Mouse (Mus musculus) left cerebral cortex, postnatal 36 days (tissue): Measurements from ENCODE around the gene Drc3. TPM values are rescaled to one million over a fixed set of nuclear protein-coding genes. Genes with fewer than 3 reads are reported as not detected.
A peak's percentile ranks its signal among the peaks of the same experiment; 100 is the strongest.

ENCODE experiments used
- DNase-seq, 2 experiments: peaks; one replicate each; pipeline ENCODE4 v3.0.0; 2021 to 2022; ENCODE audit warnings: low spot score in 2 of 2, mixed read lengths in 1 of 2
- intact Hi-C: fragments of 180-260 bp; cut with DNase I; formaldehyde crosslinking; loops from one replicate; pipeline ENCODE4 v1.15.1; 2025
- total RNA-seq, 2 experiments: library from RNA; stranded (reverse); gene quantifications; 2 replicates each; pipeline ENCODE4 v1.2.3; 2021

Drc3 gene
- total RNA-seq, 2 experiments from 2014 or later = 9.6 to 12.3 TPM

DNA sequence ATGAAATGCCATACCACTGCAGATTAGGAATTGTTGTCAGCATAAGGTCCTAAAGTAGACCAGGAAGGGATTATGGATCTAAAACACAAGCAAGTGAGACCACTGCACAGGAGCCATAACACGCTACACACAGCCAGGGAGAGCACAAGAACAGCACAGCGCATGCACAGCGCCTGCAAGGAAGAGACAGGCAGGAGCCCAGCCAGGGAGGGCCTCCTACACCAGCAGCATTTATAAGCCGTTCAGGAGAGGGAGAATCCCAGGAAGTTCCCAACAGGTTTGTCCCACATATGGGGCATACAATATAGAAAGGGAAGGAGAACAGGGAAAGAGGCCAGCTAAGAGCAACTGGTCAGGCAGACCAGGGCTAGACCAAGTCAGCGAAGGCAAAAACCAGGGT, 19.7 kb upstream of the Drc3 start:
- intact Hi-C loops = no loop called here
- peak in 1 of 2 experiments; percentile 32 for DNase-seq

DNA sequence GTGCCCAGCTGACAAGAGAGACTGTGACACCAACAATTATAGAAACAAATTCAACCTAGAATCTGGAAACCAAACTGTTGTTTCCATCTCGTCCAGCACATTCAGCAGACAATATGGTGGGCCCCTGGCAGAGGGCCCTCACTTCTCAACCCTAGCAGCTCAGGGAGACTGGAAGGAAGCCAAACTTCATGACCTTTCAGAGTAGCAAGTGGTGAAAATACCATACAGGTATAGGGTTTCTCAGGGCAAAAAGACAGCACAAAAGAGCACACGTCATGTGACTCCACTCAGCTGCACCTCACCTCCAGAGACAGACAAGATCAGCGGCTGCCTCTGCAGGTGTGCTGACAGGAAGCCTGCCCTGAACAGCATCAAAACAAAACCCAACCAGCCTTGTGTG, 19.0 kb upstream of the Drc3 start:
- intact Hi-C loops = no loop called here
- DNase-seq = no peak

- DNase-seq = peak in 1 of 2 experiments; percentile 31
- intact Hi-C loops = loop anchor here (5.0 kb wide), 1 partner anchor 33 kb away; no protein-coding TSS in a partner anchor
Measured at GRCm38 (mm10) chr11:60335771-60336170, 17.4 kb upstream of the Drc3 start.

DNA sequence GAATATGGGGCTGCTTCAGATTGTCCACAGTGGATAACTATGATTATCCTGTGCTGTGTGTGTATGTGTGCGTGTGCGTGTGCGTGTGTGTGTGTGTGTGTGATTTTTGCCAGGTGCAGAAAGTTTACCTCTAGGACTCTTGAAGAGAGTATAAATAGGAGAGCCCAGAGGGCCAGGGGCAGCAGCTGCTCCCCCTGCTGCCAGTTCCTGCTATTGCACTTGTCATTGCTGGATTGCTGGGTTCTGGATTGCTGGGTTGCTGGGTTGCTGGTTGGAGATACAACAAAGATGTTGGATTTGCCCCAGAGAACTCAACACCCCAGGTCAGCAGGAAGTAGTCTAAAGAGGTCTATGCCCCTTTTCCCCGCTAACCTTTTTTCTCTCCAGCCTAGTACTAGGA, 14.8 kb upstream of the Drc3 start:
- no peak for DNase-seq
- intact Hi-C loops = loop anchor here (5.0 kb wide), 1 partner anchor 36 kb away; no protein-coding TSS in a partner anchor

DNA sequence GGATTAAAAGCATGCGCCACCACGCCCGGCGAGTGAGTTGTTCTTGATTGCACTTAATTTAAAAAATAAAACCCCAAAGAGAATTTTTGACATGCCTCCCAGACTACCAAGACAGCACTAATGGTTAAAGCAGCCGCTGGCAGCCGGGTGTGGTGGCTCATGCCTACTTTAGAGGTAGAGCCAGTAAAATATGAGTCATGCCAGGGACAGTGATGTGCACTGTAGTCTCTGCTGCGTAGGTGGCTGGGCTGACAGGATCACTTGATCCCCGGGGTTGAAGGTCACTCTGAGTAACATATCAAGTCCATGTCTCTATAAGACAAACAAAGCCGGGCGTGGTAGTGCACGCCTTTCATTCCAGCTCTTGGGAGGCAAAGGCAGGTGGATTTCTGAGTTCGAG, 13.8 kb upstream of the Drc3 start:
- intact Hi-C loops = loop anchor here (5.0 kb wide), 1 partner anchor 37 kb away; no protein-coding TSS in a partner anchor
- DNase-seq = no peak

- intact Hi-C loops = no loop called here
- DNase-seq = no peak
Measured at GRCm38 (mm10) chr11:60345868-60346267, 7.3 kb upstream of the Drc3 start.

DNA sequence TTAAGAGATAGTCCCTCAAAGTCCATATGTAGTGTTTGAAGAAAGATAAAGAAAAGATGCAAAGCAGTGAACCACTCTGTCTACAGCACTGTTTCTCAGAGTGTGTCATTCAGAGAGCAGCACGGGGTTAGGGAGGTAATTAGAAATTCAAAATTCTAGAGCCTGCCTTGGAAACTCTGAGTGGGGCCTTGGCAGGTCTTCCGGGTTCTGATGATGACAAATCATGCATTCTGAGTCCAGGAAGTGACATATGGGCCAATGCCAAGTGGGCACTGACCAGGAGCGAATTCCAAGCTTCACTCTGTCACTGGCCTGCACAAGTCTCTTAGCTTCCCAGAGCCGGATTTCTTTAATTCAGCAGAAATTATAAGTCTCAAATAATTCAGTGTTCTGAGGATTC, 6.6 kb upstream of the Drc3 start:
- no peak for DNase-seq
- intact Hi-C loops = no loop called here

GRCm38 (mm10) chr11:60351388-60351787, 1.7 kb upstream of the Drc3 start:
- no peak for DNase-seq
- intact Hi-C loops = loop anchor here (5.0 kb wide), 1 partner anchor 49 kb away; no protein-coding TSS in a partner anchor

- DNase-seq = peak; percentile 56 to 70
- intact Hi-C loops = loop anchor here (2.0 to 5.0 kb wide), 2 partner anchors 50 to 65 kb away; partner anchors contain the start of gene Gid4
Measured at GRCm38 (mm10) chr11:60351925-60352371, 1.2 kb upstream of the Drc3 start.

GRCm38 (mm10) chr11:60355952-60356351, 2.8 kb downstream of the Drc3 start:
- intact Hi-C loops = no loop called here
- DNase-seq = no peak

DNA sequence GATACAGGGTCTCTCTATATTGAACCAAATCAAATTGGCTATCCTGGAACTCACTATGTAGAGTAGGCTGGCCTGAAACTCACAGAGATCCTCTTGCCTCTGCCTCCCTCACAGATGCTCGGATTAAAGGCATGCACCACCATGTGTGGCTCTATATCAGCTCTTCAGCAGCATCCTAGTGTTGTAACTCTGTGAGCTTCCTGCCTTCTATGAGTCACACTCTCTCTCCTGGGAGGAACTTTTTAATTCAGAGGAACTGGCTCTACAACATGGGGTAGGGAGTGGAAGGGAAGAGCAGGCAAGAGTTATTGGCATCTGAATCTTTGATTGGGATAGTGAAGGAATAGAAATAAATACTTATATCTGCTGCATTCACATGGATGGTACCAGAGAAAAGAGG, 4.0 kb downstream of the Drc3 start:
- intact Hi-C loops = no loop called here

GRCm38 (mm10) chr11:60358548-60358947, 5.4 kb downstream of the Drc3 start:
- intact Hi-C loops = no loop called here
- DNase-seq = no peak

More for the DNA sequence above, 4.0 kb downstream of the Drc3 start:
- DNase-seq = no peak

GRCm38 (mm10) chr11:60359138-60359537, 6.0 kb downstream of the Drc3 start:
- DNase-seq = no peak
- intact Hi-C loops = no loop called here

GRCm38 (mm10) chr11:60359936-60360335, 6.8 kb downstream of the Drc3 start:
- no peak for DNase-seq
- intact Hi-C loops = no loop called here

- intact Hi-C loops = no loop called here
- DNase-seq = no peak
Measured at GRCm38 (mm10) chr11:60360631-60361201, 7.6 kb downstream of the Drc3 start.

DNA sequence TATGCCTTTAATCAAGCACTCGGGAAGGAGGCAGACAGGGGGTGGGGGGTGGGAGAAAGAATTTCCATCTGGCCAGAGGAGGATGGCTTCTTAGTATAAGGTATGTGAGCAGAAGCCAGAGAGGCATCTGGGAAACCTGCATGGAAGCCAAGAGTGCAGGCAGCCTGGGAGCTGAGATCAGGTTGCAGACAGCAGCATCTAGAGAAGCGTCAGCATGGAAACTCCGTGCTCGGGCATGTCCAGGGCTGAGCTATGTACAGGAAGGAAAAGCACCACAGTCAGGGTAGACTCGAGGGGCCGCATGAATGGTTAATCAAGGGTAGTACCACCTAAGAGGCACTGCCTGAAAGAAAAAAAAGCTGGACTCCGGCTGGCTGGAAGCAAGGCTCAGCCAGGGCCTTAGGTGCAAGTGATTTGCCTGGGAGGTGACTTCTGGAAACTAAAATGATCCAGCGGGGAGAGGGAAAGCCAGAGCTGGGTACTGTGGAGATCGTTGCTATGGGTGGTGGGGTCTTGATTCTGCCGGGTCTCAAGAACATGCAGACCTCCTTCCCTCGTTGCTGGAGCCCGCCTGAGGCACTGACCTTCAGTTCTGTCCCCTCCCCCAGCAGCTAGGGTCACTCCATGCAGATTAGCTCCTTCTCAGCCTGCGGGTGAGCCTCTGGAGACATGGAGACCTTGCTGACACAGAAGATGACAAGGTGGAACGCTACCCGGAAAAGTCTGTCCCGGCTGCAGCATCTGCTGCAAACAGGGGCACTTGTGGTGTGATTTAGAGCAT, 13.3 kb downstream of the Drc3 start:
- no peak for DNase-seq
- intact Hi-C loops = no loop called here

DNA sequence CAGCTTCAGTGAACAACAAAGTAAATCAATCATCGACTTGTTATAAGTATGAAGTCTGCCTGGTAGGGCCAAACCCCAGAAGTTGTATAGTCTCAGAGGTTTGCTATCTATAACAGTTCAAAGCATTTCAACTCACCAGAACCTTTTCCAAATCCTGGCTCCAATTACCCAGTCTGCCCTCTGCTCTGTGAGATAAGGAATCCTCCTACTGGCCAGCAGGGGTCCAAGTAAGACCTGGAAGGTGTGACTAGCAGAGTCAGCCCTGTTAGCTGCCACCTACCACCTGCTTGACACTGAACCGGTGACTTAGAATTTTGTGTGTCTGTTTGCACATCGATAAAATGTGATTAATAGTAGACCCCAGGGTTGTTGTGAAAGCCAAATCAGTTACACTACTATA, 14.1 kb downstream of the Drc3 start:
- intact Hi-C loops = no loop called here
- no peak for DNase-seq

DNA sequence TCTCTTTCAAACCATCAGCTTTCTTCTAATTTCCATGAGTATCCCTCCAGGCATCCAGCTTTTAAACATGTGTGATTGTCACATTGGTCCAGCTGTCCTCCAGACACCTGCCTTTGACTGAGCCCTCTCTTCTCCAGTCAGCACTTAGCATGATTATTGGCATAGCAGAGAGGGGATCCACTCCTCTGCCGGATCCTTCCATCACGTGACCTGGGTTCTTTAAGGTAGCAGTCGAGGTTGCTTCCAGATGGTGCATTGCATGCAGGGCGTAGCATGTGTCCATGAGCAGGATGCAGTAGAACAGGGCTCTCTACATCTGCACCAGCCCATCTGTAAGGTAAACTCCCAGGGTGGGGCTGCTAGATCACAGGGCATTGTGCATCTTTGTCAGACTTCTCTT, 15.8 kb downstream of the Drc3 start:
- intact Hi-C loops = no loop called here
- DNase-seq = no peak

DNA sequence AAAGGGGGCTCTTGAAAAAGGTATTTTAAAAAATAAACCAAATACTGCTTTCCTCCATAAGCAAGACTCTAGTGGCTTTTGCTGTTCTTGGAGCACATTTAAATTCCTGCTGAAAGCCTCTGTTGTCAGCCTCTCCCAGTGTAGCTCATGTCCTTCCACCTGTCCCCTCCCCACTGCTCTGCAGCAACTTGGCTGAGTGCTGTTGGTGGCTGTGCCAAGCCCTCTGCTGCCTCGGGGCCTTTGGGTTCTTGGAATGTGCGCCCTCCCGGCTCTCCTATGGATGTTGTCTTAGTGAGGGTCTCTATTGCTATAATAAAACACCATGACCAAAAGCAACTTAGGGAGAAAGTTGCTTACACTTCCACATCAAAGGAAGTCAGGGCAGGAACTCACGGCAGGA, 16.3 kb downstream of the Drc3 start:
- DNase-seq = no peak
- intact Hi-C loops = no loop called here

DNA sequence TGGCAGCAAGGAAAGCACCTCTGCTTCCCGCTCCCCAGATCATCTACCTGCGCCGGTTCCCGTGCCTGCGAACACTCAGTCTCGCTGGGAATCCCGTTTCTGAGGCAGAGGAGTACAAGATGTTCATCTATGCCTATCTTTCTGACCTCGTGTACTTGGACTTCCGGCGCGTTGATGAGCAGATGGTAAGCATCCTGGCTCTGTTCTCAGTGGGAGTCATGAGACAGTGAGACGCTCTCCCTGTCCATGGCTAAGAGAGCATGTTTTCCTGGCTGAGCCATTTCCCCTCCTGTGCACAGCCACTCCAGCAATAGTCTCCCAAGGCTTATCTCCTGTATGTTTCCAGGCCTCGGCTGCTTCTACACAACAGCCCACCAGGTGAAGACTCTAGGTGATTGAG, 17.3 kb downstream of the Drc3 start:
- intact Hi-C loops = no loop called here
- no peak for DNase-seq

- intact Hi-C loops = no loop called here
- DNase-seq = no peak
Measured at GRCm38 (mm10) chr11:60374481-60374880, 21.4 kb downstream of the Drc3 start.
